Mouse (Mus musculus) ovary, postnatal 36 days (tissue): ENCODE measurements around the gene Grk6.

Experiments
- DNase-seq: peaks from one replicate; pipeline ENCODE4 v3.0.0; 2022; ENCODE audit warnings: low spot score, mixed read lengths

Gene Grk6

GRCm38 (mm10) chr13:55486029-55486794 is 41.3 kb downstream of the Grk6 start:
- no peak for DNase-seq

GRCm38 (mm10) chr13:55486916-55487577 is 42.2 kb downstream of the Grk6 start:
- DNase-seq, result peak; percentile 44

- peak; percentile 62 for DNase-seq
Measured at GRCm38 (mm10) chr13:55487578-55488498, 43.0 kb downstream of the Grk6 start, which contains the start of gene Dbn1. Dbn1 (minus strand) TSS chr13:55488111.

- DNase-seq, result no peak
Measured at GRCm38 (mm10) chr13:55494257-55494656, 49.4 kb downstream of the Grk6 start.

- DNase-seq, result no peak
Measured at GRCm38 (mm10) chr13:55494883-55495621, 50.2 kb downstream of the Grk6 start.

GRCm38 (mm10) chr13:55495702-55496101 is 50.8 kb downstream of the Grk6 start:
- no peak for DNase-seq

- DNase-seq, result no peak
Measured at GRCm38 (mm10) chr13:55496661-55497060, 51.8 kb downstream of the Grk6 start.

GRCm38 (mm10) chr13:55498906-55499305 is 54.0 kb downstream of the Grk6 start:
- DNase-seq, result no peak

- DNase-seq, result no peak
Measured at GRCm38 (mm10) chr13:55500575-55500974, 55.7 kb downstream of the Grk6 start.

GRCm38 (mm10) chr13:55502405-55502804 is 57.5 kb downstream of the Grk6 start:
- no peak for DNase-seq

GRCm38 (mm10) chr13:55504390-55504789 is 59.5 kb downstream of the Grk6 start:
- DNase-seq, result no peak

- DNase-seq, result no peak
Measured at GRCm38 (mm10) chr13:55505810-55506209, 60.9 kb downstream of the Grk6 start.

- no peak for DNase-seq
Measured at GRCm38 (mm10) chr13:55506697-55507096, 61.8 kb downstream of the Grk6 start.

GRCm38 (mm10) chr13:55507877-55508276 is 63.0 kb downstream of the Grk6 start:
- DNase-seq, result no peak

- no peak for DNase-seq
Measured at GRCm38 (mm10) chr13:55508531-55508930, 63.7 kb downstream of the Grk6 start.

- DNase-seq, result no peak
Measured at GRCm38 (mm10) chr13:55510332-55510667, 65.4 kb downstream of the Grk6 start.
